Mouse (Mus musculus) cerebellum, postnatal 25 days (tissue): Measurements from ENCODE around the gene Bud13.

Experiments
- DNase-seq, 2 experiments: peaks; one replicate each; pipeline ENCODE4 v3.0.0; 2021; ENCODE audit warnings: mixed read lengths in 2 of 2

The Bud13 gene

GRCm38 (mm10) chr9:46282631-46283436 lies at the start of gene Bud13:
TSS of gene Bud13 (plus strand) at chr9:46283008.
- DNase-seq: peak; percentile 95 to 96

- DNase-seq: peak; percentile 42 to 50
Observed at GRCm38 (mm10) chr9:46235196-46235595, 47.6 kb upstream of the Bud13 start.

GRCm38 (mm10) chr9:46235596-46235648 lies 47.4 kb upstream of the Bud13 start, which contains the start of gene Apoc3:
TSS of gene Apoc3 (minus strand) at chr9:46235636.
- no peak for DNase-seq

- DNase-seq: no peak
Observed at GRCm38 (mm10) chr9:46235649-46236048, 47.2 kb upstream of the Bud13 start.

- no peak for DNase-seq
Observed at GRCm38 (mm10) chr9:46238850-46239249, 44.0 kb upstream of the Bud13 start.

- no peak for DNase-seq
Observed at GRCm38 (mm10) chr9:46240526-46241153, 42.2 kb upstream of the Bud13 start, which contains the start of gene Apoa4. TSS of gene Apoa4 (plus strand) at chr9:46240696.

GRCm38 (mm10) chr9:46241818-46242217 lies 41.0 kb upstream of the Bud13 start:
- no peak for DNase-seq

GRCm38 (mm10) chr9:46243122-46243521 lies 39.7 kb upstream of the Bud13 start:
- DNase-seq: no peak

- DNase-seq: no peak
Observed at GRCm38 (mm10) chr9:46243584-46243983, 39.2 kb upstream of the Bud13 start.

- DNase-seq: peak; percentile 69 to 82
Observed at GRCm38 (mm10) chr9:46246752-46247324, 36.0 kb upstream of the Bud13 start.

- no peak for DNase-seq
Observed at GRCm38 (mm10) chr9:46256177-46256576, 26.6 kb upstream of the Bud13 start.

GRCm38 (mm10) chr9:46256658-46257385 lies 26.0 kb upstream of the Bud13 start:
- no peak for DNase-seq

- DNase-seq: no peak
Observed at GRCm38 (mm10) chr9:46257546-46257945, 25.3 kb upstream of the Bud13 start.

GRCm38 (mm10) chr9:46259111-46259510 lies 23.7 kb upstream of the Bud13 start:
- DNase-seq: no peak

- DNase-seq: no peak
Observed at GRCm38 (mm10) chr9:46261131-46261530, 21.7 kb upstream of the Bud13 start.

GRCm38 (mm10) chr9:46268343-46268873 lies 14.4 kb upstream of the Bud13 start, which contains the start of gene Apoa5:
TSS of gene Apoa5 (plus strand) at chr9:46268633.
- no peak for DNase-seq

- DNase-seq: no peak
Observed at GRCm38 (mm10) chr9:46269125-46269524, 13.7 kb upstream of the Bud13 start.

- DNase-seq: no peak
Observed at GRCm38 (mm10) chr9:46270782-46271181, 12.0 kb upstream of the Bud13 start.

- DNase-seq: no peak
Observed at GRCm38 (mm10) chr9:46272070-46272469, 10.7 kb upstream of the Bud13 start.

GRCm38 (mm10) chr9:46272677-46273454 lies 9.9 kb upstream of the Bud13 start, which contains the start of gene Zpr1:
TSS of gene Zpr1 (plus strand) at chr9:46273064.
- DNase-seq: peak; percentile 87 to 90

GRCm38 (mm10) chr9:46274494-46274893 lies 8.3 kb upstream of the Bud13 start:
- no peak for DNase-seq

- DNase-seq: no peak
Observed at GRCm38 (mm10) chr9:46298381-46298780, 15.6 kb downstream of the Bud13 start.

GRCm38 (mm10) chr9:46302142-46302541 lies 19.3 kb downstream of the Bud13 start:
- DNase-seq: peak; percentile 64 to 74
